Mouse (Mus musculus): Measurements from ENCODE around the gene Dph5. TPM values are rescaled to one million over a fixed set of nuclear protein-coding genes. Genes with fewer than 3 reads are reported as not detected.
"Not testable (repeated sequence)": the region's sequence is repeated elsewhere in the genome, so short reads cannot be mapped to it uniquely, and the experiment has no call there.

Dph5 gene
- polyA plus RNA-seq, 1 experiment from 2014 or later, result 21.8 TPM

GRCm38 (mm10) chr3:115905567-115905966 is 17.9 kb downstream of the Dph5 start:
- H3K36me3 ChIP-seq (ENCODE audit: control insufficient read depth, insufficient read depth, low read length), result no peaks in the 10 kb centered on the region; the same call in 1 of the 2 replicates
- H3K9me3 ChIP-seq (replicated peaks; ENCODE audit: control insufficient read depth, low read length, poor library complexity, severe bottlenecking), result no peaks in the 10 kb centered on the region; the same call in 1 of the 2 replicates
- H3K4me2 ChIP-seq (ENCODE audit: low read length), result no peak overlapping the region
- no peak overlapping the region for H3K4me3 ChIP-seq (ENCODE audit: low read depth, low read length)
- H3K27me3 ChIP-seq (ENCODE audit: control insufficient read depth, insufficient read depth, low read depth, low read length), result no peaks in the 10 kb centered on the region
- H3K27ac ChIP-seq (ENCODE audit: low read length), result no peak overlapping the region
- no peak overlapping the region for H3K9ac ChIP-seq (ENCODE audit: low read depth, low read length)
- H3K4me1 ChIP-seq (ENCODE audit: control insufficient read depth, insufficient read depth, low read length), result no peaks in the 10 kb centered on the region
- no peak for ATAC-seq
- WGBS, result 93% methylated on average over 4 of the region's 4 CpGs

GRCm38 (mm10) chr3:115907406-115907805 is 19.8 kb downstream of the Dph5 start:
- not testable (repeated sequence) for H3K4me2 ChIP-seq (ENCODE audit: low read length); H3K4me3 ChIP-seq (ENCODE audit: low read depth, low read length); H3K9me3 ChIP-seq (replicated peaks; ENCODE audit: control insufficient read depth, low read length, poor library complexity, severe bottlenecking); H3K9ac ChIP-seq (ENCODE audit: low read depth, low read length); H3K27ac ChIP-seq (ENCODE audit: low read length); H3K27me3 ChIP-seq (ENCODE audit: control insufficient read depth, insufficient read depth, low read depth, low read length); H3K36me3 ChIP-seq (ENCODE audit: control insufficient read depth, insufficient read depth, low read length); ATAC-seq; H3K4me1 ChIP-seq (ENCODE audit: control insufficient read depth, insufficient read depth, low read length)
- WGBS, result 97% methylated on average over 9 of the region's 11 CpGs

- Histone ChIP-seq H3K27me3 (ENCODE audit: control insufficient read depth, insufficient read depth, low read depth, low read length) (no peaks in the 10 kb centered on the region), H3K27ac (ENCODE audit: low read length) (no peak overlapping the region), H3K9ac (ENCODE audit: low read depth, low read length) (no peak overlapping the region), H3K4me3 (ENCODE audit: low read depth, low read length) (no peak overlapping the region), H3K9me3 (replicated peaks; ENCODE audit: control insufficient read depth, low read length, poor library complexity, severe bottlenecking) (no peaks in the 10 kb centered on the region), H3K4me2 (ENCODE audit: low read length) (no peak overlapping the region), H3K36me3 (ENCODE audit: control insufficient read depth, insufficient read depth, low read length) (peaks cover 4% of the 10 kb centered on the region; the same call in 1 of the 2 replicates), H3K4me1 (ENCODE audit: control insufficient read depth, insufficient read depth, low read length) (no peaks in the 10 kb centered on the region)
- ATAC-seq, result no peak
- WGBS, result 91% methylated on average over 4 of the region's 4 CpGs
These were observed 37.0 kb downstream of the Dph5 start for GRCm38 (mm10) chr3:115924401-115925190.

- H3K36me3 ChIP-seq (ENCODE audit: control insufficient read depth, insufficient read depth, low read length), result peaks cover 4% of the 10 kb centered on the region; the same call in 1 of the 2 replicates
- no peak overlapping the region for H3K4me2 ChIP-seq (ENCODE audit: low read length)
- 94% methylated on average over 8 of the region's 8 CpGs for WGBS
- H3K9ac ChIP-seq (ENCODE audit: low read depth, low read length), result no peak overlapping the region
- H3K4me3 ChIP-seq (ENCODE audit: low read depth, low read length), result no peak overlapping the region
- no peaks in the 10 kb centered on the region for H3K27me3 ChIP-seq (ENCODE audit: control insufficient read depth, insufficient read depth, low read depth, low read length)
- H3K9me3 ChIP-seq (replicated peaks; ENCODE audit: control insufficient read depth, low read length, poor library complexity, severe bottlenecking), result no peaks in the 10 kb centered on the region
- no peak for ATAC-seq
- no peaks in the 10 kb centered on the region for H3K4me1 ChIP-seq (ENCODE audit: control insufficient read depth, insufficient read depth, low read length)
- no peak overlapping the region for H3K27ac ChIP-seq (ENCODE audit: low read length)
These were observed 38.9 kb downstream of the Dph5 start for GRCm38 (mm10) chr3:115926531-115926930.

- Histone ChIP-seq H3K4me2 (ENCODE audit: low read length) (no peak overlapping the region), H3K9ac (ENCODE audit: low read depth, low read length) (no peak overlapping the region), H3K36me3 (ENCODE audit: control insufficient read depth, insufficient read depth, low read length) (0 out of 2 replicates have a peak, but pooled peaks cover 3% of the 10 kb centered on the region), H3K4me3 (ENCODE audit: low read depth, low read length) (no peak overlapping the region), H3K27me3 (ENCODE audit: control insufficient read depth, insufficient read depth, low read depth, low read length) (no peaks in the 10 kb centered on the region), H3K27ac (ENCODE audit: low read length) (no peak overlapping the region), H3K9me3 (replicated peaks; ENCODE audit: control insufficient read depth, low read length, poor library complexity, severe bottlenecking) (no peaks in the 10 kb centered on the region), H3K4me1 (ENCODE audit: control insufficient read depth, insufficient read depth, low read length) (no peaks in the 10 kb centered on the region)
- WGBS, result 94% methylated on average over 6 of the region's 6 CpGs
- ATAC-seq, result no peak
These were observed 44.1 kb downstream of the Dph5 start for GRCm38 (mm10) chr3:115931701-115932100.

GRCm38 (mm10) chr3:115933293-115934186 is 45.9 kb downstream of the Dph5 start:
- H3K4me1 ChIP-seq (ENCODE audit: control insufficient read depth, insufficient read depth, low read length), result no peaks in the 10 kb centered on the region
- 0 out of 2 replicates have a peak, but pooled peaks cover 3% of the 10 kb centered on the region for H3K36me3 ChIP-seq (ENCODE audit: control insufficient read depth, insufficient read depth, low read length)
- H3K4me2 ChIP-seq (ENCODE audit: low read length), result no peak overlapping the region
- whole genome bisulfite sequencing, result 93% methylated on average over 18 of the region's 18 CpGs
- no peak for ATAC-seq
- no peak overlapping the region for H3K4me3 ChIP-seq (ENCODE audit: low read depth, low read length)
- no peak overlapping the region for H3K27ac ChIP-seq (ENCODE audit: low read length)
- H3K9ac ChIP-seq (ENCODE audit: low read depth, low read length), result no peak overlapping the region
- H3K27me3 ChIP-seq (ENCODE audit: control insufficient read depth, insufficient read depth, low read depth, low read length), result no peaks in the 10 kb centered on the region
- H3K9me3 ChIP-seq (replicated peaks; ENCODE audit: control insufficient read depth, low read length, poor library complexity, severe bottlenecking), result no peaks in the 10 kb centered on the region

GRCm38 (mm10) chr3:115936734-115937599 is 49.3 kb downstream of the Dph5 start:
- no peak overlapping the region for H3K27ac ChIP-seq (ENCODE audit: low read length)
- no peaks in the 10 kb centered on the region for H3K27me3 ChIP-seq (ENCODE audit: control insufficient read depth, insufficient read depth, low read depth, low read length)
- 60% methylated on average over 4 of the region's 4 CpGs for WGBS
- no peak overlapping the region for H3K4me3 ChIP-seq (ENCODE audit: low read depth, low read length)
- no peak overlapping the region for H3K9ac ChIP-seq (ENCODE audit: low read depth, low read length)
- H3K4me1 ChIP-seq (ENCODE audit: control insufficient read depth, insufficient read depth, low read length), result no peaks in the 10 kb centered on the region
- peaks cover 6% of the 10 kb centered on the region; the same call in 1 of the 2 replicates for H3K36me3 ChIP-seq (ENCODE audit: control insufficient read depth, insufficient read depth, low read length)
- H3K4me2 ChIP-seq (ENCODE audit: low read length), result no peak overlapping the region
- ATAC-seq, result no peak
- H3K9me3 ChIP-seq (replicated peaks; ENCODE audit: control insufficient read depth, low read length, poor library complexity, severe bottlenecking), result no peaks in the 10 kb centered on the region

GRCm38 (mm10) chr3:115937807-115938206 is 50.2 kb downstream of the Dph5 start:
- no peak overlapping the region for H3K4me3 ChIP-seq (ENCODE audit: low read depth, low read length)
- no peaks in the 10 kb centered on the region for H3K27me3 ChIP-seq (ENCODE audit: control insufficient read depth, insufficient read depth, low read depth, low read length)
- H3K27ac ChIP-seq (ENCODE audit: low read length), result no peak overlapping the region
- no peaks in the 10 kb centered on the region for H3K4me1 ChIP-seq (ENCODE audit: control insufficient read depth, insufficient read depth, low read length)
- no peak overlapping the region for H3K9ac ChIP-seq (ENCODE audit: low read depth, low read length)
- 92% methylated on average over 10 of the region's 10 CpGs for WGBS
- H3K9me3 ChIP-seq (replicated peaks; ENCODE audit: control insufficient read depth, low read length, poor library complexity, severe bottlenecking), result no peaks in the 10 kb centered on the region
- H3K4me2 ChIP-seq (ENCODE audit: low read length), result no peak overlapping the region
- ATAC-seq, result no peak
- peaks cover 12% of the 10 kb centered on the region; the same call in 1 of the 2 replicates for H3K36me3 ChIP-seq (ENCODE audit: control insufficient read depth, insufficient read depth, low read length)

Measured in midbrain, embryonic 16.5 days (tissue).